Comparison of ENCODE assay signal across 12 mouse cellular contexts in the genomic region with DNA sequence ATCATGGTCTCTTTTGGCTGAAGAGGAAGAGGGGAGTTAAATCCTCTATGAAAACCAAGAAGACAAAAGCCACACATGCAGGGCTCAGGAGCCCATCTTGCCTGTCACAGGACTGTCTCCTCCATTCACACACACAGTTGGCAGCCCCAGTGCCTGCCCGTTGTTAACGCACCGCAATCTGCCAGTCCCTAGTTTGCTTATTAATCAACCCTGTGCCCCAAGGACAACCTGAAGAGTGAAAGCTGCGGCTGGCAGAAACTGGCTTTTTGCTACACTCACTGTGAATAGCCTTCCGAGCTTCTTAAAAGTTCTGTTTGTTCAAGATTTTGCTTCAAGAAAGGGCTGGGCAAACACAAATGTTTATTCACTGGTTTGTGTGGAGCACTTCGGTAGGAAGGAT. TPM values are rescaled to one million over a fixed set of nuclear protein-coding genes. Genes with fewer than 3 reads are reported as not detected.
DNase-seq lines count a peak whose midpoint lies in the region; ATAC-seq and TF ChIP-seq lines count a peak whose summit lies in the region.
"Had no signal": no experiment of that assay in that cellular context is flagged by ENCODE, and none has a peak within 500 bp of the region (broad histone marks: within the 10 kb centered on the region; RNA-seq: fewer than 3 reads in every experiment).

No protein-coding gene starts in this region.

- no peak for TF ChIP-seq CTCF in heart, adult 2 months (IDR thresholded peaks at IDR 0.05)
- no peak for TF ChIP-seq CTCF in liver, adult 2 months (IDR thresholded peaks at IDR 0.05; ENCODE audit: low read depth, low read length)
- TF ChIP-seq CTCF in liver, postnatal 0 days (IDR thresholded peaks at IDR 0.05; ENCODE audit: low read depth) = no peak
- no peak for TF ChIP-seq CTCF in G1E (IDR thresholded peaks at IDR 0.05; ENCODE audit: low read depth, low read length)

- H3K9ac ChIP-seq in heart, adult 2 months (ENCODE audit: low read depth, low read length) = no peak overlapping the region
- H3K9ac ChIP-seq in liver, adult 2 months (ENCODE audit: low read depth, low read length) = no peak overlapping the region
- H3K9ac ChIP-seq in liver, postnatal 0 days (replicated peaks) = no peak overlapping the region
- H3K9ac ChIP-seq: hindbrain, embryonic 15.5 days had no signal

- no peak overlapping the region for H3K27ac ChIP-seq in heart, adult 2 months
- H3K27ac ChIP-seq in liver, adult 2 months (replicated peaks; ENCODE audit: insufficient read depth, low read depth, low read length) = no peak overlapping the region
- H3K27ac ChIP-seq in liver, postnatal 0 days (ENCODE audit: low read depth) = no peak overlapping the region
- H3K27ac ChIP-seq: hindbrain, embryonic 15.5 days had no signal

- H3K9me3 ChIP-seq in liver, postnatal 0 days (ENCODE audit: low read length) = no peaks in the 10 kb centered on the region
- H3K9me3 ChIP-seq in G1E (replicated peaks) = 0 out of 2 replicates have a peak, but pooled peaks cover 3% of the 10 kb centered on the region
- H3K9me3 ChIP-seq: hindbrain, embryonic 15.5 days had no signal

- H3K27me3 ChIP-seq in heart, adult 2 months (ENCODE audit: control insufficient read depth, insufficient read depth, low read length) = no peaks in the 10 kb centered on the region
- no peaks in the 10 kb centered on the region for H3K27me3 ChIP-seq in liver, adult 2 months (ENCODE audit: control insufficient read depth, insufficient read depth, low read length)
- H3K27me3 ChIP-seq in liver, postnatal 0 days (ENCODE audit: insufficient read depth, low read length) = no peaks in the 10 kb centered on the region
- H3K27me3 ChIP-seq in G1E (ENCODE audit: insufficient read depth, low read length) = no peaks in the 10 kb centered on the region
- H3K27me3 ChIP-seq: hindbrain, embryonic 15.5 days had no signal

- no peak overlapping the region for H3K4me3 ChIP-seq in heart, adult 2 months
- no peak overlapping the region for H3K4me3 ChIP-seq in liver, adult 2 months (ENCODE audit: insufficient read depth, low read depth, low read length)
- H3K4me3 ChIP-seq in liver, postnatal 0 days (ENCODE audit: low read depth, low read length) = no peak overlapping the region
- H3K4me3 ChIP-seq in G1E (ENCODE audit: low read depth, low read length) = peak overlapping the region; percentile 45; the same call in 1 of the 2 replicates
- H3K4me3 ChIP-seq: hindbrain, embryonic 15.5 days had no signal

- peak; percentile 79 for DNase-seq in heart, adult 11 months
- DNase-seq in heart, adult 2 months = no peak
- peak; percentile 65 for DNase-seq in liver, adult 2 months (ENCODE audit: extremely low read depth, low read depth, low spot score)
- no peak for DNase-seq in liver, postnatal 0 days
- DNase-seq in G1E (ENCODE audit: low spot score) = no peak
- peak; percentile 46 for DNase-seq in adrenal gland, postnatal 10 days
- DNase-seq in gastrocnemius, postnatal 25 days = no peak
- DNase-seq: layer of hippocampus, postnatal 36 days; right cerebral cortex, postnatal 14 days; thymus, postnatal 36 days had no signal

- intact Hi-C loops in heart, adult 2 months (cut with DNase I) = no loop called here

- H3K4me2 ChIP-seq in liver, postnatal 0 days (ENCODE audit: low read depth, low read length) = no peak overlapping the region
- H3K4me2 ChIP-seq: hindbrain, embryonic 15.5 days; midbrain, embryonic 11.5 days had no signal

- peaks cover 15% of the 10 kb centered on the region for H3K36me3 ChIP-seq in heart, adult 2 months (ENCODE audit: control insufficient read depth, insufficient read depth, low read length)
- H3K36me3 ChIP-seq in liver, adult 2 months (ENCODE audit: control insufficient read depth, insufficient read depth, low read length) = peaks cover 2% of the 10 kb centered on the region; the same call in 1 of the 2 replicates
- no peaks in the 10 kb centered on the region; the same call in 1 of the 2 replicates for H3K36me3 ChIP-seq in liver, postnatal 0 days (replicated peaks; ENCODE audit: insufficient read depth, low read length)
- H3K36me3 ChIP-seq in G1E (replicated peaks) = peaks cover 59% of the 10 kb centered on the region
- H3K36me3 ChIP-seq: hindbrain, embryonic 15.5 days had no signal

- no peak for TF ChIP-seq EP300 in heart, adult 2 months (IDR thresholded peaks at IDR 0.05; ENCODE audit: insufficient read depth, low read depth, low read length)
- no peak for TF ChIP-seq EP300 in liver, postnatal 0 days (IDR thresholded peaks at IDR 0.05; ENCODE audit: low read depth)

- TF ChIP-seq POLR2A in heart, adult 2 months (IDR thresholded peaks at IDR 0.05; ENCODE audit: insufficient read depth, low read depth, low read length) = no peak
- no peak for TF ChIP-seq POLR2A in liver, adult 2 months (IDR thresholded peaks at IDR 0.05; ENCODE audit: extremely low read depth, insufficient read depth, low read length)

- 72% methylated on average over 6 of the region's 6 CpGs for WGBS in heart, adult 2 months
- 20% methylated on average over 6 of the region's 6 CpGs for WGBS in liver, adult 2 months
- WGBS in liver, postnatal 0 days (ENCODE audit: insufficient replicate concordance) = 79% methylated on average over 6 of the region's 6 CpGs

- no peak for ATAC-seq in liver, postnatal 0 days
- ATAC-seq in G1E (ENCODE audit: extremely low read depth, insufficient number of reproducible peaks, low FRiP score, poor library complexity, severe bottlenecking) = no peak

- H3K4me1 ChIP-seq in heart, adult 2 months (ENCODE audit: control insufficient read depth, insufficient read depth, low read length) = peaks cover 11% of the 10 kb centered on the region
- peaks cover 14% of the 10 kb centered on the region; the same call in 1 of the 2 replicates for H3K4me1 ChIP-seq in liver, adult 2 months (ENCODE audit: control insufficient read depth, insufficient read depth, low read length)
- peaks cover 14% of the 10 kb centered on the region for H3K4me1 ChIP-seq in liver, postnatal 0 days (ENCODE audit: insufficient read depth)
- peaks cover 79% of the 10 kb centered on the region for H3K4me1 ChIP-seq in G1E (ENCODE audit: insufficient read depth, low read depth, low read length)

- H3K79me2 ChIP-seq in heart, adult 2 months (replicated peaks; ENCODE audit: control insufficient read depth, insufficient read depth, low read length) = peaks cover 5% of the 10 kb centered on the region; the same call in 1 of the 2 replicates
- peaks cover 29% of the 10 kb centered on the region for H3K79me2 ChIP-seq in liver, adult 2 months (ENCODE audit: control insufficient read depth, insufficient read depth, low read length)

RNA-seq across cellular contexts. Expression of a gene that starts 50.3 kb away (rescaled TPM):
- 10 to 100 TPM; 28.1 to 30.0 TPM for total RNA-seq in heart, adult 2 months (2021)
- polyA plus RNA-seq in heart, adult 2 months (2012; rRNA removed) = 13.0 and 17.0 TPM in 2 replicates
- 10.2 and 12.2 TPM in 2 replicates for total RNA-seq in liver, adult 2 months (2014; rRNA removed)
- polyA plus RNA-seq in liver, adult 2 months (2012; rRNA removed) = 6.1 and 6.3 TPM in 2 replicates
- 4.8 and 6.1 TPM in 2 replicates for polyA plus RNA-seq in liver, postnatal 0 days (2015; fragmentation: Nextera tagmentation; extraction: Ambion mirVana)
- total RNA-seq in G1E (2014; fragmentation: Nextera tagmentation) (298 and 313 TPM in 2 replicates), G1E (2017) (50.2 and 51.0 TPM in 2 replicates)
- 98.2 and 108 TPM in 2 replicates for polyA plus RNA-seq in G1E (2012)
- 10 to 100 TPM; 39.3 to 48.0 TPM for total RNA-seq in adrenal gland, postnatal 10 days (2021)
- total RNA-seq in gastrocnemius, postnatal 25 days (2021) = 10 to 100 TPM; 22.1 to 25.3 TPM

Comparison
In these comparisons a context has a peak if more than half of its experiments do, and no peak if none do; other contexts are left out.
1. DNase-seq: peak in heart, adult 11 months (single experiment), liver, adult 2 months (single experiment) and adrenal gland, postnatal 10 days (single experiment); none in heart, adult 2 months (0 of 2), liver, postnatal 0 days (single experiment), G1E (single experiment) and gastrocnemius, postnatal 25 days (single experiment).